Mouse (Mus musculus) urinary bladder, postnatal 10 days (tissue): Measurements from ENCODE around the gene Mad1l1.
"Not testable (repeated sequence)": the region's sequence is repeated elsewhere in the genome, so short reads cannot be mapped to it uniquely, and the experiment has no call there.

Experiments
- DNase-seq: peaks from one replicate; pipeline ENCODE4 v3.0.0; 2022; ENCODE audit warnings: low spot score

Mad1l1 gene

DNA sequence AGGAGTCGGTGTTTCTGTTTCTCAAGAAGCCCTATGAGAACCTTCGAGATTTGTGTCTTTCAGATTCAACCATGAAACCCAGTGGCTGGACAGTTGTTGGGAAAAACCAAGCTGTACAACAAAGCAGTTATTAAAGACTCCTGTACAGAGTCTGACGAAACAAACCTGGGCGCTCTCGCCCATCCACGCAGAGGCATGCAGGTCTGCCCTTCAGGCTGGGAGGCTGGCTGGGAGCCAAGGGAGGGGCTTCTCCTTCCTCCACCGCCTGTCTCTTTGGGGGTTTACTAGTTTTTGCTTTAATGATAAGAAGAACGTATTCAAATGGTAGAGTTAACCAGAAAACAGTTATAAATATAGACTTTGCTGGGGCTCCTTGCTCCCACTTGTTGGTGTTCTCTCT lies 314.5 kb downstream of the Mad1l1 start:
- no peak for DNase-seq

DNA sequence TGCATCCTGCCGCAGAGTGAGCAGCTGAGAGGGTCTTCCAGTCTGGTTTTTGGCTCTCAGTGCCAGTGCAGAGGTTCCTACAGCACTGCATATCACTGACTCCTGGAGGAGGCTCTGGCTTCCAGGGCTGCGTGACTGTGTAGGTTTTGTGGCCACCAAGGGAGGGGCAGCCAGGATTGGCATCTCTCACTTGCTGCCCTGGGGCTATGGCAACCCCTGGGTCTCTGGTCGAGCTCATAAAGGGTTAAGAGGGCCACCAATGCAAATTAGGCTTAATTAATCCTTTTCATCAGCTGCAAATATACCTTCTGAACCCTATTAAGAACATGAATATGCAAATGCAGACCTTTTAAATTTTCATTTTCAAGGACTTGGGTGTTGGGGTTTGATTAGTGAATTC lies 318.8 kb downstream of the Mad1l1 start:
- DNase-seq: no peak

- DNase-seq: no peak
Measured at GRCm38 (mm10) chr5:139998916-139999315, 322.4 kb downstream of the Mad1l1 start.

GRCm38 (mm10) chr5:139998321-139998720 lies 323.0 kb downstream of the Mad1l1 start:
- not testable (repeated sequence) for DNase-seq

DNA sequence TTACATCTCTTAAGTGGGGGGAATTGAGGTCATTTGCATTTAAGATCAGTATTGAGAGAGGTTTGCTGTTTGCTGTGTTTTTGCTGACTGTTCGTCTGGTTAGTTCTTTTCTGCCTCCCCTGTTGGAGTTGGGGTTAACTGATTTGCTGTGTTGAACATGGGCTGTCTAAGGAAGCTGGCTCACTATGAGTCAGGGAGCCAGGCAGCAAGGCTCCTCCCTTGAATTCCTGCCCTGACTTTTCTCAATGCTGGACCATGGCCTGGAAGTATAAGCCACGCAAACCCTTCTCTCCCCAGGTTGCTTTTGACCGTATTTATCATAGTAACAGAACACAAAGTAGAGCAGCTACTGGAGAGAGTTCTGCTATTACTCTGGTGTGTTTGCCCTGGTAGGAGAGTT lies 329.8 kb downstream of the Mad1l1 start:
- no peak for DNase-seq

- DNase-seq: no peak
Measured at GRCm38 (mm10) chr5:139985073-139985746, 336.1 kb downstream of the Mad1l1 start.

DNA sequence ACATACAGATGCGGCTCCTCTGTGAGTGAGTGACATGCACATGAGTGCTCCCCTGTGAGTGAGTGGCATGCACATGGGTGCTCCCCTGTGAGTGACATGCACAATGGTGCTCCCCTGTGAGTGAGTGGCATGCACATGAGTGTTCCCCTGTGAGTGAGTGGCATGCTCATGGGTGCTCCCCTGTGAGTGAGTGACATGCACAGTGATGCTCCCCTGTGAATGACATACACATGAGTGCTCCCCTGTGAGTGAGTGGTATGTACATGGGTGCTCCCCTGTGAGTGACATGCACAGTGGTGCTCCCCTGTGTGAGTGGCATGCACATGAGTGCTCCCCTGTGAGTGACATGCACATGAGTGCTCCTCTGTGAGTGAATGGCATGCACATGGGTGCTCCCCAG lies 339.4 kb downstream of the Mad1l1 start:
- no peak for DNase-seq

DNA sequence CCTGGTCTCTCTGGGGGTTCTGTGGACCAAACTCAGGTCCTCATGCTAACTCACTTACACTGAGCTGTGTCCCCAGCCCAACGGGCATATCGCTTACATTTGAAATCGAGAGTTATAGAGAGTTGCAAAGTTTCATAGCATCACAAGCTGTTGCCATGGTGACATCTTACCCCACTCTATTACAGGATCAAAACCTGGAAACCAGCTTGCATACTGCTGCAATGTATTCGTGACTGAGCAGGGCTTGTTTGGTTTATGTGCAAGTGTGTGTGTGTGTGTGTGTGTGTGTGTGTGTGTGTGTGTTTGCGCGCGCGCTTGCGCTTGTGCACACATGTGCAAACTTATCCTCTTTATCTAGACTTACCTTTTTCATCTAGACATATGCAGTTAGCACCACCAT lies 342.0 kb downstream of the Mad1l1 start:
- DNase-seq: no peak

DNA sequence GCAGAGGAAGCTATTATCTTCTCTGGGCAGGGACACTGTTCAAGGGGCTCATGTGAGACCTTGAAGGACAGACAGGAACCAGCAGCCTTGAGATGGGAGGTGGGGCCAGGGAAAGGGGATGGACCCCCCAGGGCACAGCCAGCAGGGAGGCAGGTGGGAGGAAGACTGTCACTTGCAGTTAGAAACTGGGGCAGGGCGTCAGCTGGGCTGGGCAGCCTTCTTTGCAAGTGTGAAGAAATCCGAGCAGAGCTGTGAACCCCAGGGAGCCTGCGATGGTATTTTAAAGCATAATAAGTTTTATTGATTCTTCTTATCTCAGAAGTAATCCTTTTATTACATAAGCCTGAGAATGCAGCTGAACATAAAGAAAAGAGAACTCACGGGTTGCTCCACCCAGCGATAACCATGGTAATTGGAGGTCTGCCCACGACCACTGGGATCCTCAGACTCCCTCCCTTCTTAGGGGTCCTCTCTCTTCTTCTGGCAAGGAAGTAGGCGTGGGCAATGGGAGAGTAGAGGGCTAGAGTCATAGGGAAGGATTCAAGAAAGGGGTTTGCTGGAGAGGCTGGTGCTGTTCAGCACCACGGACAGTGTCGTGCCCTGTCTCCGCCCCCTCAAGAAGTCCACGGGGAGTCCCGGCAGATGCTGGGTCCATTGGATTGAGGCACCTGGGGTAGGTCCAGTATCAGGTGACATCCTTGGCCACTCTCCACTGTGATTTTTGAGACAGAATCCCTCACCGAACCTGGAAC lies 342.7 kb downstream of the Mad1l1 start:
- no peak for DNase-seq

DNA sequence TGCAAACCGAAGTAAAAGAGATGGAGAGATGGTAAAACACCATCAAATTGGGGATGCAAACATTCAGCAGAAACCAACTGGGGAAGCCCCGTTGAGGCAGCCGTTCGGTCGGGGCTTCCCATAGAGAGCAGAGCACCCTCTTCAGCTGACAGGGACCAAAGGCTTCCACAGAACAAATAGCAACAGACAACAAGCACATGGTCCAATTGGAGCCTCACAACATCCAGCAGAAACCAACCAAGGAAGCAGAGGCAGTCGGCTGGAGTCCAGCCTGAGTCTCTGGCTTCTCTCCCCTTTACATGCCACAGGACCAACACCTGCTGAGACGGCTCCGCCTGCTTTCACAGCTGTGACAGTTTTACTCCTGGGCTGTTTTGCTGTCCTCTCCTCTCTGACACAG lies 343.9 kb downstream of the Mad1l1 start:
- DNase-seq: no peak

GRCm38 (mm10) chr5:139976584-139976983 lies 344.8 kb downstream of the Mad1l1 start:
- DNase-seq: no peak

DNA sequence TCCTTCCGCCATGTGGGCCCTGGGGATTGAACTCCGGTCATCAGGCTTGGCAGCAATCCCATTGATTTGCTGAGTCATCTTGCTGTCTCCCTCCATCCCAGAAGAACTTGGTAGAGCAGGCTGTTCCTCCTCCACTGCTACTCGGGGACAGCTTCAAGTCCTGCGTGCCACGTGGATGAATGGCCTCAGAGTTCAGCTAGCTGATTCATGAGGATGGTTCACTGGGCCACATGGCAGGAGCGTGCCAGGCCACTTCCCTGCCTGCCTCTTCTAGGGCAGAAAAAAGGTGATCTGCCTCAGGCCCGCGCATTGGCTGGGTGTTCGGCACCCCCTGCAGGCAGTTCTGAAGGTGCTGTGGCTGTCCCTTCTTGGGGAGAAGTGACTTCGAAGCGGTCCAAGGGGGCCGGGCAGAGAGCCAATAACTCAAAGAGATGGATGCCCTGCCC lies 351.1 kb downstream of the Mad1l1 start:
- DNase-seq: no peak

- DNase-seq: no peak
Measured at GRCm38 (mm10) chr5:139969151-139969948, 352.0 kb downstream of the Mad1l1 start.

DNA sequence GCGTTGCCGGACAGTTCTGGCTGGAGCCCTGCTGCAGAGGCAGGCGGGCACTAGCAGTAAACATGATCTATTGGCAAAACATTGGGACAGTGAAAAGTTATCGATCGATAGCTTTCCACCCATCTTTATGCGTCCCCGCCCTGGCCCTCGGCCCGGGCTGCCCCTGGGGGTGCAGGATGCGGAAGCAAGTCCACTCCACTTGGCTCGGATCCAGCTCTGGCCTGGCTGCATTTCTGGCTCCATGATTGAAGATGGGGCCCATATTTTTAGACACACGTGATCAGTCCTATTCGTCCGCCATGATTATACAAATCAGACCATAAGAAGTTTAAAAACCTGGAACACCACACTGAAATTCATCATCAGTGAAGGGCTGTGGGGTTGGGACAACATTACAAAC lies 355.8 kb downstream of the Mad1l1 start:
- DNase-seq: no peak

- DNase-seq: no peak
Measured at GRCm38 (mm10) chr5:139964391-139964790, 357.0 kb downstream of the Mad1l1 start.

- no peak for DNase-seq
Measured at GRCm38 (mm10) chr5:139959741-139960140, 361.6 kb downstream of the Mad1l1 start.
